Mouse (Mus musculus) liver, embryonic 11.5 days (tissue): ENCODE results near the gene Mrps31. TPM values are rescaled to one million over a fixed set of nuclear protein-coding genes. Genes with fewer than 3 reads are reported as not detected.

Experiments used
- ATAC-seq: fragments of 200-750 bp; cut with Nextera tagmentation; replicated peaks from 2 replicates; pipeline ENCODE4 v1.8.0; 2017; ENCODE audit warnings: moderate number of reproducible peaks, mild to moderate bottlenecking, moderate TSS enrichment, moderate library complexity; ENCODE audit not compliant: low FRiP score
- DNase-seq: peaks from one replicate; pipeline ENCODE4 v3.0.0-alpha.2; 2017; ENCODE audit warnings: low spot score
- H3K27ac ChIP-seq: fragments of 300-500 bp; sonication (generic); 2 replicates; pipeline ENCODE4 v1.5.1; 2014; ENCODE audit warnings: mild to moderate bottlenecking, low read depth, low read length, control low read depth
- H3K27me3 ChIP-seq: fragments of 300-500 bp; sonication (generic); replicated peaks from 2 replicates; pipeline ENCODE4 v1.6.1; 2014; ENCODE audit warnings: low read length, mixed read lengths; ENCODE audit not compliant: control insufficient read depth, insufficient read depth
- H3K36me3 ChIP-seq: fragments of 300-500 bp; sonication (generic); 2 replicates; pipeline ENCODE4 v1.6.1; 2014; ENCODE audit warnings: mild to moderate bottlenecking, low read length, moderate library complexity, mixed read lengths; ENCODE audit not compliant: control insufficient read depth, insufficient read depth
- H3K4me1 ChIP-seq: fragments of 300-500 bp; sonication (generic); replicated peaks from 2 replicates; pipeline ENCODE4 v1.6.1; 2014; ENCODE audit warnings: low read length, mixed read lengths; ENCODE audit not compliant: control insufficient read depth, insufficient read depth
- H3K4me2 ChIP-seq: fragments of 300-500 bp; sonication (generic); 2 replicates; pipeline ENCODE4 v1.6.1; 2014; ENCODE audit warnings: mild to moderate bottlenecking, control low read depth, moderate library complexity
- H3K4me3 ChIP-seq: fragments of 300-500 bp; sonication (generic); 2 replicates; pipeline ENCODE4 v1.5.1; 2014; ENCODE audit warnings: low read depth, low read length, control low read depth
- H3K9ac ChIP-seq: fragments of 300-500 bp; sonication (generic); 2 replicates; pipeline ENCODE4 v1.6.1; 2014; ENCODE audit warnings: low read depth, low read length, control low read depth
- H3K9me3 ChIP-seq: fragments of 300-500 bp; sonication (generic); 2 replicates; pipeline ENCODE4 v1.6.1; 2016; ENCODE audit warnings: low read length, inconsistent platforms, mixed read lengths; ENCODE audit not compliant: control insufficient read depth
- WGBS: fragments of 180-500 bp; shearing (Covaris S2); extraction: QIAGEN DNeasy Blood & Tissue Kit; methylation state at CpG from one replicate; pipeline ENCODE4 v1.1.7; 2014; 5-methylcytosine and 5-hydroxymethylcytosine counted together
- polyA plus RNA-seq: library from polyadenylated mRNA; unstranded; fragments of >200 nt; fragmentation: Nextera tagmentation; extraction: Ambion mirVana; gene quantifications from 2 replicates; pipeline ENCODE4 v1.2.1, GENCODE M21; 2014

Mrps31 gene
- polyA plus RNA-seq, 1 experiment from 2014 or later, result 44.0 TPM

DNA sequence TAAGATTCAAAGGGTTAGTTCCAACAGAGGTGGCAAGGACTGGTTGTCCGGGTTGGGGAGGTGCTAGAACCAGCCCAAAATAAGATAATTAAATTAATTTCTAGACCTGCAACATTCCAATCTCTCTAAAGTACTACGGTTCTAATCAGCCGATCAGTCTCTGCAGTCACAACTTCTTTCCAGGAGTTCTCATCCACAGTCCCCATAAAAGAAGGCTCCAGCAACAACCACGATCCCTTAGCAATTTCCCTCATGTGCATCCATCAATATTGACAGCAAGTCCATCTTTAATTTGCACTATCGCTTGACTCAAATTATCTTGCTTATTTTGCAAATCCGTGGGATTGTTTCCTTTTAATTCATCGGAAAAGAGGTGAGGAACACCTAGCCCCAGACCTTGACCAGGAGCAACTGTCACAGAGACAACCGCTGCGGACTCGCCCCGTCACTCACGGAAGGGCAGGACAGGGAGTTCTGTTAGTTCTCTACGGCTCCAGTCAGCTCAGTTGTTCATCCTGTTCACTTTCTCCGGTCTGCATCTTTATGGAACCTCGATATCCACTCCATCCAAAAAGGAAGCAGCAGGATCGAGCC is 376 bp upstream of the Mrps31 start:
- H3K9me3 ChIP-seq, result no peaks in the 10 kb centered on the region
- H3K36me3 ChIP-seq, result no peaks in the 10 kb centered on the region; the same call in 1 of the 2 replicates
- DNase-seq, result no peak
- H3K27me3 ChIP-seq, result no peaks in the 10 kb centered on the region
- H3K4me2 ChIP-seq, result peak overlapping the region; percentile 87
- ATAC-seq, result peak; percentile 59
- H3K9ac ChIP-seq, result peak overlapping the region; percentile 76
- H3K4me3 ChIP-seq, result peak overlapping the region; percentile 74
- peak overlapping the region; percentile 28; the same call in 1 of the 2 replicates for H3K27ac ChIP-seq
- H3K4me1 ChIP-seq, result peaks cover 4% of the 10 kb centered on the region
- WGBS, result 13% methylated on average over 16 of the region's 16 CpGs

GRCm38 (mm10) chr8:22411971-22412370 is 810 bp downstream of the Mrps31 start:
- DNase-seq (no peak), ATAC-seq (peak; percentile 35; the same call in 1 of the 2 replicates)
- H3K4me1 ChIP-seq, result peaks cover 4% of the 10 kb centered on the region
- H3K36me3 ChIP-seq, result no peaks in the 10 kb centered on the region; the same call in 1 of the 2 replicates
- H3K27ac ChIP-seq, result 0 out of 2 replicates have a peak overlapping the region, but pooled peaks have one; percentile 21
- peak overlapping the region; percentile 74 for H3K4me3 ChIP-seq
- peak overlapping the region; percentile 87 for H3K4me2 ChIP-seq
- 13% methylated on average over 8 of the region's 8 CpGs for WGBS
- H3K9me3 ChIP-seq, result no peaks in the 10 kb centered on the region
- no peaks in the 10 kb centered on the region for H3K27me3 ChIP-seq
- H3K9ac ChIP-seq, result peak overlapping the region; percentile 76

Other genes starting within 250 kb of the Mrps31 start
- 3.4 and 3.9 TPM in 2 replicates for gene Nek3, start 244.9 kb upstream of the Mrps31 start, polyA plus RNA-seq
- gene Ckap2, start 225.5 kb upstream of the Mrps31 start, polyA plus RNA-seq, result 42.8 and 48.4 TPM in 2 replicates
- 27.8 and 29.1 TPM in 2 replicates for gene Vps36, start 218.6 kb upstream of the Mrps31 start, polyA plus RNA-seq
- 5.6 TPM in 2 replicates for gene Thsd1, start 184.0 kb upstream of the Mrps31 start, polyA plus RNA-seq
- gene Tpte, start 127.9 kb upstream of the Mrps31 start, polyA plus RNA-seq, result not detected in 2 replicates
- 36.0 TPM in 2 replicates for gene Slc25a15, start 12.8 kb upstream of the Mrps31 start, polyA plus RNA-seq